Mouse (Mus musculus): ENCODE results near the gene Gpr27.

Gpr27 gene

GRCm38 (mm10) chr6:99692206-99692915, at the start of gene Gpr27:
TSS of gene Gpr27 (plus strand) at chr6:99692679.
- peak in 1 of 2 experiments; percentile 30 for DNase-seq (ENCODE audit: low spot score in 2 of 2)

GRCm38 (mm10) chr6:99643439-99644199, 48.9 kb upstream of the Gpr27 start:
- no peak for DNase-seq (ENCODE audit: low spot score in 2 of 2)

GRCm38 (mm10) chr6:99644386-99644785, 48.1 kb upstream of the Gpr27 start:
- no peak for DNase-seq (ENCODE audit: low spot score in 2 of 2)

- DNase-seq (ENCODE audit: low spot score in 2 of 2) = no peak
Observed at GRCm38 (mm10) chr6:99644876-99645275, 47.6 kb upstream of the Gpr27 start.

GRCm38 (mm10) chr6:99646344-99646743, 46.1 kb upstream of the Gpr27 start:
- DNase-seq (ENCODE audit: low spot score in 2 of 2) = no peak

GRCm38 (mm10) chr6:99649307-99649706, 43.2 kb upstream of the Gpr27 start:
- DNase-seq (ENCODE audit: low spot score in 2 of 2) = no peak

GRCm38 (mm10) chr6:99652341-99652740, 40.1 kb upstream of the Gpr27 start:
- no peak for DNase-seq (ENCODE audit: low spot score in 2 of 2)

- DNase-seq (ENCODE audit: low spot score in 2 of 2) = no peak
Observed at GRCm38 (mm10) chr6:99654343-99654742, 38.1 kb upstream of the Gpr27 start.

- no peak for DNase-seq (ENCODE audit: low spot score in 2 of 2)
Observed at GRCm38 (mm10) chr6:99655488-99655887, 37.0 kb upstream of the Gpr27 start.

GRCm38 (mm10) chr6:99656088-99656487, 36.4 kb upstream of the Gpr27 start:
- no peak for DNase-seq (ENCODE audit: low spot score in 2 of 2)

- DNase-seq (ENCODE audit: low spot score in 2 of 2) = no peak
Observed at GRCm38 (mm10) chr6:99658586-99658985, 33.9 kb upstream of the Gpr27 start.

GRCm38 (mm10) chr6:99660443-99660842, 32.0 kb upstream of the Gpr27 start:
- no peak for DNase-seq (ENCODE audit: low spot score in 2 of 2)

- no peak for DNase-seq (ENCODE audit: low spot score in 2 of 2)
Observed at GRCm38 (mm10) chr6:99663232-99663631, 29.2 kb upstream of the Gpr27 start.

- DNase-seq (ENCODE audit: low spot score in 2 of 2) = no peak
Observed at GRCm38 (mm10) chr6:99665457-99666317, 26.8 kb upstream of the Gpr27 start.

- no peak for DNase-seq (ENCODE audit: low spot score in 2 of 2)
Observed at GRCm38 (mm10) chr6:99666318-99667171, 25.9 kb upstream of the Gpr27 start, which contains the start of the genes Eif4e3 and Gm20696. TSS of gene Eif4e3 (minus strand) at chr6:99666771. TSS of gene Gm20696 (minus strand) at chr6:99666797.

GRCm38 (mm10) chr6:99667290-99667689, 25.2 kb upstream of the Gpr27 start:
- no peak for DNase-seq (ENCODE audit: low spot score in 2 of 2)

GRCm38 (mm10) chr6:99669481-99670325, 22.8 kb upstream of the Gpr27 start:
- peak; percentile 67 to 78 for DNase-seq (ENCODE audit: low spot score in 2 of 2)

GRCm38 (mm10) chr6:99670481-99671119, 21.9 kb upstream of the Gpr27 start:
- peak in 1 of 2 experiments; percentile 55 for DNase-seq (ENCODE audit: low spot score in 2 of 2)

GRCm38 (mm10) chr6:99671768-99672167, 20.7 kb upstream of the Gpr27 start:
- DNase-seq (ENCODE audit: low spot score in 2 of 2) = no peak

GRCm38 (mm10) chr6:99674482-99674881, 18.0 kb upstream of the Gpr27 start:
- no peak for DNase-seq (ENCODE audit: low spot score in 2 of 2)
